Mouse (Mus musculus) left cerebral cortex, adult 18-20 months (tissue): ENCODE results near the gene Josd1. TPM values are rescaled to one million over a fixed set of nuclear protein-coding genes. Genes with fewer than 3 reads are reported as not detected.

Experiments
- DNase-seq, 2 experiments: peaks; one replicate each; pipeline ENCODE4 v3.0.0; 2021 to 2022; ENCODE audit warnings: low spot score in 2 of 2, mixed read lengths in 1 of 2
- total RNA-seq, 2 experiments: library from RNA; stranded (reverse); gene quantifications; 2 replicates each; pipeline ENCODE4 v1.2.3; 2021

Josd1 gene
- total RNA-seq, 2 experiments from 2014 or later: 65.8 to 71.5 TPM

- peak; percentile 94 to 96 for DNase-seq
Measured at GRCm38 (mm10) chr15:79658531-79659375, 29.0 kb downstream of the Josd1 start, which contains the start of the genes Fam227a and Cby1. Gene Fam227a (minus strand): TSS chr15:79658956. Gene Cby1 (plus strand): TSS chr15:79659199.

- DNase-seq: peak; percentile 87 to 91
Measured at GRCm38 (mm10) chr15:79657837-79658530, 29.7 kb downstream of the Josd1 start.

GRCm38 (mm10) chr15:79656451-79656850 is 31.3 kb downstream of the Josd1 start:
- DNase-seq: peak; percentile 50 to 61

- DNase-seq: no peak
Measured at GRCm38 (mm10) chr15:79651481-79651880, 36.2 kb downstream of the Josd1 start.

GRCm38 (mm10) chr15:79650569-79650968 is 37.1 kb downstream of the Josd1 start:
- peak in 1 of 2 experiments; percentile 37 for DNase-seq

- peak in 1 of 2 experiments; percentile 31 for DNase-seq
Measured at GRCm38 (mm10) chr15:79648130-79648529, 39.6 kb downstream of the Josd1 start.

- no peak for DNase-seq
Measured at GRCm38 (mm10) chr15:79645483-79645882, 42.2 kb downstream of the Josd1 start.

- peak; percentile 42 to 58 for DNase-seq
Measured at GRCm38 (mm10) chr15:79641135-79641817, 46.4 kb downstream of the Josd1 start.

- DNase-seq: no peak
Measured at GRCm38 (mm10) chr15:79630471-79630870, 57.2 kb downstream of the Josd1 start.

Other genes with a start within 250 kb of the Josd1 start
- gene Csnk1e, start 232.4 kb downstream of the Josd1 start, total RNA-seq: 100 to 1,000 TPM; 135 to 149 TPM
- 100 to 1,000 TPM; 184 TPM for gene Kcnj4, start 182.7 kb downstream of the Josd1 start, total RNA-seq
- gene Kdelr3, start 171.5 kb downstream of the Josd1 start, total RNA-seq: under 1 TPM; 0.35 to 0.63 TPM
- gene Ddx17, start 141.2 kb downstream of the Josd1 start, total RNA-seq: 100 to 1,000 TPM; 304 to 309 TPM
- under 1 TPM; 0.37 to 0.53 TPM for gene Dmc1, start 82.8 kb downstream of the Josd1 start, total RNA-seq
- 10 to 100 TPM in 1 of 2 experiments, 1 to 10 TPM in 1; 9.3 to 10.0 TPM for gene Fam227a, start 29.0 kb downstream of the Josd1 start, total RNA-seq
- 10 to 100 TPM; 42.4 to 47.0 TPM for gene Cby1, start 28.7 kb downstream of the Josd1 start, total RNA-seq
- 100 to 1,000 TPM; 102 to 108 TPM for gene Tomm22, start 17.1 kb downstream of the Josd1 start, total RNA-seq
- 10 to 100 TPM; 52.7 to 53.4 TPM for gene Gtpbp1, start 2.9 kb upstream of the Josd1 start, total RNA-seq
- 10 to 100 TPM; 46.7 to 49.4 TPM for gene Sun2, start 54.6 kb upstream of the Josd1 start, total RNA-seq
- 10 to 100 TPM; 53.0 to 56.9 TPM for gene Dnal4, start 89.9 kb upstream of the Josd1 start, total RNA-seq
- 100 to 1,000 TPM; 691 to 759 TPM for gene Nptxr, start 116.8 kb upstream of the Josd1 start, total RNA-seq
- gene Npcd, start 146.3 kb upstream of the Josd1 start, total RNA-seq: 10 to 100 TPM in 1 of 2 experiments, 1 to 10 TPM in 1; 6.8 to 28.8 TPM
- 100 to 1,000 TPM; 323 TPM for gene Cbx6, start 146.8 kb upstream of the Josd1 start, total RNA-seq
- 1 to 10 TPM; 4.3 to 5.0 TPM for gene Apobec3, start 203.7 kb upstream of the Josd1 start, total RNA-seq